Mouse (Mus musculus): ENCODE results near the gene Rab15. TPM values are rescaled to one million over a fixed set of nuclear protein-coding genes. Genes with fewer than 3 reads are reported as not detected.

Rab15 gene
- 0.13 TPM for polyA plus RNA-seq (2012; fragmentation: generic; extraction: Trizol)

DNA sequence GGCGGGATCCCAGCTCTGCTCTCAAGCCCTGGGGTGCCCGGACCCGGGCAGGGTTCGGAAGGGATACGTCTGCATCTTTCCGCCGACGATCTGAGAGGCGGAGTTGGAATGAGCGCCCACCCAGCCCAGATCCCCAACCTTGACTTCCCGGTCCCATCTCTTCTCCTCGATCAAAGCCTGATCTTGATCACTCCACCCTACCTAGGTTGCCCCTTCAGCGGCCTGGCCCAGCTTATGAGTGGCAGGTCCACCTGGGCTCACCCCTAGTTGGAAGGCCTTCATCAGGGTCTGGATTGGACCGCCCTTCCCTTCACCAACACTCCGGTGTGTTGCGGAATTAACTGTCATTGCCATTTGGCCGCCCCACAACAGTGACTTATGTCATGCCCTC lies at the start of gene Rab15:
Rab15 (minus strand) TSS at position 258 of the 391 bp plus-strand sequence.
- Histone ChIP-seq H3K36me3 (ENCODE audit: control insufficient read depth, insufficient read depth) (no peaks in the 10 kb centered on the region), H3K27me3 (ENCODE audit: control insufficient read depth, insufficient read depth, insufficient read length) (peaks cover 23% of the 10 kb centered on the region), H3K4me2 (ENCODE audit: low read depth) (no peak within 1 kb of the TSS), H3ac (ENCODE audit: control insufficient read depth, insufficient read length) (no peak within 1 kb of the TSS), H3K4me3 (no peak within 1 kb of the TSS), H3K79me2 (ENCODE audit: control insufficient read depth, insufficient read depth) (no peaks in the 10 kb centered on the region)
- TF ChIP-seq MYOG (IDR thresholded peaks at IDR 0.05; ENCODE audit: control insufficient read depth in 1 of 3, insufficient read depth in 1 of 3, insufficient read length in 2 of 3, low read depth in 2 of 3): no peak
- no peak for TF ChIP-seq SRF (IDR thresholded peaks at IDR 0.05; ENCODE audit: control insufficient read depth, insufficient read length, low read depth)
- no peak for TF ChIP-seq POLR2AphosphoS2 (IDR thresholded peaks at IDR 0.05; ENCODE audit: insufficient read length, low read depth)
- no peak for TF ChIP-seq POLR2A (IDR thresholded peaks at IDR 0.05; ENCODE audit: insufficient read length, low read depth)
- no peak for TF ChIP-seq CEBPB (IDR thresholded peaks at IDR 0.05; ENCODE audit: insufficient read depth, poor library complexity, severe bottlenecking)
- no peak for TF ChIP-seq USF1 (IDR thresholded peaks at IDR 0.05; ENCODE audit: low read depth)
- TF ChIP-seq MAX (IDR thresholded peaks at IDR 0.05; ENCODE audit: low read depth): no peak
- no peak for TF ChIP-seq REST (IDR thresholded peaks at IDR 0.05; ENCODE audit: insufficient read depth, insufficient read length)
- no peak for TF ChIP-seq MYOD1 (IDR thresholded peaks at IDR 0.05; ENCODE audit: control insufficient read depth in 1 of 3, insufficient read length in 2 of 3, low read depth in 2 of 3)
- TF ChIP-seq E2F4 (IDR thresholded peaks at IDR 0.05; ENCODE audit: insufficient read depth): no peak
- TF ChIP-seq TCF3 (IDR thresholded peaks at IDR 0.05; ENCODE audit: insufficient read length, low read depth): no peak
- no peak for TF ChIP-seq TCF12 (IDR thresholded peaks at IDR 0.05; ENCODE audit: insufficient read depth, poor library complexity, severe bottlenecking)

DNA sequence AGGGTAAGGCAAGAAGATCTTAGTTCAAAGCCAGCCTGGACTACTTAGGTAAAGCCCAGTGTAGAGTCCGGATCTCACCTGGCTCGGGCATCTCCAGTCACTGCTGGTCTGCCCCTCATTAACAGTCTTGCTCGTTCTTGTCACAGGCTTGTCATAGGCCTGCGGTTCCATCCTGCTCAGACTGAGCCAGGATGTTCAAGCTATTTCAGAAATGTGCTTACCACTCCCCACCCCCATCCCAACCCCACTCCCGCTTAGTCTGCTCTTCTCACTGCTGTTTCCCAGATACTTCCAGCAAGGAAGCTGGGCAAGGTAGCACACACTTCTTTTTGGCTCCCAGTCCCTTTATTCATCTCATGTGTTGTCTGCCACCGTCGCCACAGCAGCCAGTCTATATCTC lies 46.9 kb upstream of the Rab15 start:
- no peak overlapping the region for H3K4me3 ChIP-seq
- no peaks in the 10 kb centered on the region for H3K79me2 ChIP-seq (ENCODE audit: control insufficient read depth, insufficient read depth)
- TF ChIP-seq E2F4 (IDR thresholded peaks at IDR 0.05; ENCODE audit: insufficient read depth) (no peak), TCF12 (IDR thresholded peaks at IDR 0.05; ENCODE audit: insufficient read depth, poor library complexity, severe bottlenecking) (no peak), CEBPB (IDR thresholded peaks at IDR 0.05; ENCODE audit: insufficient read depth, poor library complexity, severe bottlenecking) (no peak), POLR2AphosphoS2 (IDR thresholded peaks at IDR 0.05; ENCODE audit: insufficient read length, low read depth) (no peak), TCF3 (IDR thresholded peaks at IDR 0.05; ENCODE audit: insufficient read length, low read depth) (no peak), MYOD1 (IDR thresholded peaks at IDR 0.05; ENCODE audit: control insufficient read depth in 1 of 3, insufficient read length in 2 of 3, low read depth in 2 of 3) (no peak), SRF (IDR thresholded peaks at IDR 0.05; ENCODE audit: control insufficient read depth, insufficient read length, low read depth) (no peak), REST (IDR thresholded peaks at IDR 0.05; ENCODE audit: insufficient read depth, insufficient read length) (no peak)
- H3K27me3 ChIP-seq (ENCODE audit: control insufficient read depth, insufficient read depth, insufficient read length): no peaks in the 10 kb centered on the region
- H3K4me2 ChIP-seq (ENCODE audit: low read depth): no peak overlapping the region
- H3K36me3 ChIP-seq (ENCODE audit: control insufficient read depth, insufficient read depth): no peaks in the 10 kb centered on the region
- no peak overlapping the region for H3ac ChIP-seq (ENCODE audit: control insufficient read depth, insufficient read length)

DNA sequence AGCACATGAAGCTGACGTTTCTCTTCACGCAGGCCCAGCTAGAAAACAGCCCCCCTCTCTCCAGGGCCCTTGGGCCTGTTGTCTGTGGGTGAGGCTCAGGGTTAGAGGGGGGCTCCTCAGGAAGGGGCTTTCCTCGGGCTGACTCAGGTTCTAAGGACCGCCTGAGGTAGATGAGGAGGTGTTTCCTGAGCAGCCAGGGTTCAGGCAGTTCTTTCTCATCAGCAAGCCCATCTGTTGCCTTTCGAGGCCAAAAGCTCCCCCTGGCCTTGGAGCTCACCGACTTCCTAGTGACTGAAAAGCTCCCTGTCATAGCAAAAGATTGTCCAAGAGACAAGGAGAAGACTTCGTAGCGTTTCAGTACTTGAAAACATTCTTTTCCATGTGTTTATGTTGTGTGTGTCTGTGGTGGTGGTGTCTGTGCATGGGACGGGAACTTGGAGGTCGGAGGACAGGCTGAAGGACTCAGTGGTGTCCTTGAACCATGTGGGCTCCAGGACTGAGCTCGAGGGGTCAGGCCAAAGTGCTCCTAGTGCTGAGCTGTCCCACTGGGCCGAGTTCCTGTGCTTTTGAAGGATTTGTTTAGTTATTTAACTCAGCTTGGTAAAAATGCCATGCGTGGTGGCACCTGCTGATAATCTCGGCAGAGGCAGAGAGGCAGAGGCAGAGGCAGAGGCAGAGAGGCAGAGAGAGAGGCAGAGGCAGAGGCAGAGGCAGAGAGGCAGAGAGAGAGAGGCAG lies 45.9 kb upstream of the Rab15 start:
- no peak overlapping the region for H3K4me3 ChIP-seq
- H3K36me3 ChIP-seq (ENCODE audit: control insufficient read depth, insufficient read depth): no peaks in the 10 kb centered on the region
- H3ac ChIP-seq (ENCODE audit: control insufficient read depth, insufficient read length): no peak overlapping the region
- no peaks in the 10 kb centered on the region for H3K27me3 ChIP-seq (ENCODE audit: control insufficient read depth, insufficient read depth, insufficient read length)
- no peak overlapping the region for H3K4me2 ChIP-seq (ENCODE audit: low read depth)
- no peaks in the 10 kb centered on the region for H3K79me2 ChIP-seq (ENCODE audit: control insufficient read depth, insufficient read depth)
- no peak for TF ChIP-seq SRF (IDR thresholded peaks at IDR 0.05; ENCODE audit: control insufficient read depth, insufficient read length, low read depth)
- no peak for TF ChIP-seq MAX (IDR thresholded peaks at IDR 0.05; ENCODE audit: low read depth)
- no peak for TF ChIP-seq E2F4 (IDR thresholded peaks at IDR 0.05; ENCODE audit: insufficient read depth)
- TF ChIP-seq POLR2A (IDR thresholded peaks at IDR 0.05; ENCODE audit: insufficient read length, low read depth): no peak
- no peak for TF ChIP-seq REST (IDR thresholded peaks at IDR 0.05; ENCODE audit: insufficient read depth, insufficient read length)
- no peak for TF ChIP-seq CEBPB (IDR thresholded peaks at IDR 0.05; ENCODE audit: insufficient read depth, poor library complexity, severe bottlenecking)
- TF ChIP-seq USF1 (IDR thresholded peaks at IDR 0.05; ENCODE audit: low read depth): no peak
- TF ChIP-seq TCF3 (IDR thresholded peaks at IDR 0.05; ENCODE audit: insufficient read length, low read depth): no peak
- TF ChIP-seq TCF12 (IDR thresholded peaks at IDR 0.05; ENCODE audit: insufficient read depth, poor library complexity, severe bottlenecking): no peak
- TF ChIP-seq MYOD1 (IDR thresholded peaks at IDR 0.05; ENCODE audit: control insufficient read depth in 1 of 3, insufficient read length in 2 of 3, low read depth in 2 of 3): no peak
- TF ChIP-seq MYOG (IDR thresholded peaks at IDR 0.05; ENCODE audit: control insufficient read depth in 1 of 3, insufficient read depth in 1 of 3, insufficient read length in 2 of 3, low read depth in 2 of 3): no peak
- TF ChIP-seq POLR2AphosphoS2 (IDR thresholded peaks at IDR 0.05; ENCODE audit: insufficient read length, low read depth): no peak

DNA sequence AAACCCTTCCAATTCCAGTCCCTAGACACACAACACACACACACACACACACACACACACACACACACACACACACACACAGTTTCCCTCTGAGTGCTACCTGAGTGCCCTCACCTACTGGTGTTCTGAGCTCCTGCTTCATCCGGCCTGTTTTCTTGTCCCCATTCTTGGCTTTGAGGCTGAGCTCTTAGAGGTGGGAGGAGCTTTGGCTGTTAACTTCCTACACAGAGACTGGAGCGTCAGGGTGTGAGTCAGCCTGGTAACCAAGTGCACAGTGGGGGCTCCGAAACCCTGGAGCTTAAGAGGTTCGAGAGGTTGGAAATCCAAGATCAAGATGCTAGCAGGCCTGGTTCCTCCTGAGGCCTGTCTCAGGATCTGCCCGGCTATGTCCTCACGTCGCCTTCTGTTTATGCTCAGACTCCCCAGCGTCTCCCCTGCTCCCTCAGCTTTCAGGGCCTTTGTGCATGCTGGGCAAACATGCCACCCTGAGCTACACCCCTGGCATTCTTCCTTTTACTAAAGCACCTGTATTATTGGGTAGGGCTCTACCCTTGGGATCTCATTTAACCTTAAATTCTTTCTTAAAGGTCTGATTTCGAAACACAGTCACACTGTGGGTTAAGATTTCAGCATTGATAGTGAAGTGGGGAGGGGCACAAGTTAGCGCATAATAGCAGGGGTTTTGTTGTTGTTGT lies 45.0 kb upstream of the Rab15 start:
- no peaks in the 10 kb centered on the region for H3K36me3 ChIP-seq (ENCODE audit: control insufficient read depth, insufficient read depth)
- H3K79me2 ChIP-seq (ENCODE audit: control insufficient read depth, insufficient read depth): no peaks in the 10 kb centered on the region
- TF ChIP-seq MAX (IDR thresholded peaks at IDR 0.05; ENCODE audit: low read depth) (no peak), POLR2AphosphoS2 (IDR thresholded peaks at IDR 0.05; ENCODE audit: insufficient read length, low read depth) (no peak), POLR2A (IDR thresholded peaks at IDR 0.05; ENCODE audit: insufficient read length, low read depth) (no peak), MYOD1 (IDR thresholded peaks at IDR 0.05; ENCODE audit: control insufficient read depth in 1 of 3, insufficient read length in 2 of 3, low read depth in 2 of 3) (no peak), E2F4 (IDR thresholded peaks at IDR 0.05; ENCODE audit: insufficient read depth) (no peak), MYOG (IDR thresholded peaks at IDR 0.05; ENCODE audit: control insufficient read depth in 1 of 3, insufficient read depth in 1 of 3, insufficient read length in 2 of 3, low read depth in 2 of 3) (no peak), USF1 (IDR thresholded peaks at IDR 0.05; ENCODE audit: low read depth) (no peak), REST (IDR thresholded peaks at IDR 0.05; ENCODE audit: insufficient read depth, insufficient read length) (no peak), CEBPB (IDR thresholded peaks at IDR 0.05; ENCODE audit: insufficient read depth, poor library complexity, severe bottlenecking) (no peak)
- H3ac ChIP-seq (ENCODE audit: control insufficient read depth, insufficient read length): no peak overlapping the region
- H3K4me2 ChIP-seq (ENCODE audit: low read depth): peak overlapping the region; percentile 34
- H3K4me3 ChIP-seq: no peak overlapping the region
- no peaks in the 10 kb centered on the region for H3K27me3 ChIP-seq (ENCODE audit: control insufficient read depth, insufficient read depth, insufficient read length)

All from myocyte (in vitro differentiated cells).